Mouse (Mus musculus): ENCODE data around the gene Pabpc6. TPM values are rescaled to one million over a fixed set of nuclear protein-coding genes. Genes with fewer than 3 reads are reported as not detected.

Pabpc6 gene
- polyA plus RNA-seq, 1 experiment from 2014 or later: not detected

- no peak overlapping the region for H3K9ac ChIP-seq
- WGBS: 70% methylated on average over 3 of the region's 3 CpGs
- H3K9me3 ChIP-seq (replicated peaks): no peaks in the 10 kb centered on the region
- no peaks in the 10 kb centered on the region for H3K27me3 ChIP-seq (replicated peaks)
- no peak overlapping the region for H3K4me3 ChIP-seq
- no peak for ATAC-seq (ENCODE audit: insufficient number of reproducible peaks, low FRiP score)
- no peaks in the 10 kb centered on the region for H3K36me3 ChIP-seq
- H3K4me2 ChIP-seq: no peak overlapping the region
- H3K27ac ChIP-seq (ENCODE audit: poor library complexity, severe bottlenecking): no peak overlapping the region
- H3K4me1 ChIP-seq (replicated peaks): no peaks in the 10 kb centered on the region
Observed at GRCm38 (mm10) chr17:9654155-9654554, 15.4 kb downstream of the Pabpc6 start.

GRCm38 (mm10) chr17:9647644-9648043 lies 21.9 kb downstream of the Pabpc6 start:
- no peak overlapping the region for H3K27ac ChIP-seq (ENCODE audit: poor library complexity, severe bottlenecking)
- 70% methylated on average over 4 of the region's 4 CpGs for WGBS
- no peak overlapping the region for H3K4me2 ChIP-seq
- H3K4me1 ChIP-seq (replicated peaks): peaks cover 17% of the 10 kb centered on the region
- ATAC-seq (ENCODE audit: insufficient number of reproducible peaks, low FRiP score): no peak
- H3K9me3 ChIP-seq (replicated peaks): no peaks in the 10 kb centered on the region
- H3K4me3 ChIP-seq: no peak overlapping the region
- no peaks in the 10 kb centered on the region for H3K36me3 ChIP-seq
- H3K9ac ChIP-seq: no peak overlapping the region
- peaks cover 7% of the 10 kb centered on the region; the same call in 1 of the 2 replicates for H3K27me3 ChIP-seq (replicated peaks)

- no peaks in the 10 kb centered on the region for H3K9me3 ChIP-seq (replicated peaks)
- H3K4me3 ChIP-seq: no peak overlapping the region
- H3K9ac ChIP-seq: no peak overlapping the region
- no peak overlapping the region for H3K27ac ChIP-seq (ENCODE audit: poor library complexity, severe bottlenecking)
- H3K27me3 ChIP-seq (replicated peaks): peaks cover 16% of the 10 kb centered on the region; the same call in 1 of the 2 replicates
- no peaks in the 10 kb centered on the region for H3K36me3 ChIP-seq
- no peak for ATAC-seq (ENCODE audit: insufficient number of reproducible peaks, low FRiP score)
- peaks cover 17% of the 10 kb centered on the region for H3K4me1 ChIP-seq (replicated peaks)
- WGBS: 69% methylated on average over 7 of the region's 7 CpGs
- H3K4me2 ChIP-seq: no peak overlapping the region
Observed at GRCm38 (mm10) chr17:9643657-9644180, 25.8 kb downstream of the Pabpc6 start.

GRCm38 (mm10) chr17:9637011-9637410 lies 32.5 kb downstream of the Pabpc6 start:
- no peak for ATAC-seq (ENCODE audit: insufficient number of reproducible peaks, low FRiP score)
- Histone ChIP-seq H3K4me3 (no peak overlapping the region), H3K36me3 (no peaks in the 10 kb centered on the region), H3K27me3 (replicated peaks) (0 out of 2 replicates have a peak, but pooled peaks cover 9% of the 10 kb centered on the region), H3K9me3 (replicated peaks) (no peaks in the 10 kb centered on the region), H3K27ac (ENCODE audit: poor library complexity, severe bottlenecking) (no peak overlapping the region), H3K4me1 (replicated peaks) (no peaks in the 10 kb centered on the region), H3K9ac (no peak overlapping the region), H3K4me2 (no peak overlapping the region)
- whole genome bisulfite sequencing: 81% methylated on average over 4 of the region's 4 CpGs

GRCm38 (mm10) chr17:9632579-9633252 lies 36.8 kb downstream of the Pabpc6 start:
- H3K4me2 ChIP-seq: no peak overlapping the region
- no peaks in the 10 kb centered on the region for H3K27me3 ChIP-seq (replicated peaks)
- no peaks in the 10 kb centered on the region for H3K4me1 ChIP-seq (replicated peaks)
- no peak overlapping the region for H3K27ac ChIP-seq (ENCODE audit: poor library complexity, severe bottlenecking)
- no peaks in the 10 kb centered on the region for H3K9me3 ChIP-seq (replicated peaks)
- H3K4me3 ChIP-seq: no peak overlapping the region
- H3K36me3 ChIP-seq: no peaks in the 10 kb centered on the region
- WGBS: 71% methylated on average over 16 of the region's 16 CpGs
- no peak for ATAC-seq (ENCODE audit: insufficient number of reproducible peaks, low FRiP score)
- no peak overlapping the region for H3K9ac ChIP-seq

- Histone ChIP-seq H3K4me3 (no peak overlapping the region), H3K9me3 (replicated peaks) (no peaks in the 10 kb centered on the region), H3K4me2 (no peak overlapping the region), H3K27me3 (replicated peaks) (no peaks in the 10 kb centered on the region), H3K36me3 (no peaks in the 10 kb centered on the region), H3K27ac (ENCODE audit: poor library complexity, severe bottlenecking) (no peak overlapping the region), H3K9ac (no peak overlapping the region), H3K4me1 (replicated peaks) (no peaks in the 10 kb centered on the region)
- ATAC-seq (ENCODE audit: insufficient number of reproducible peaks, low FRiP score): no peak
- WGBS: 67% methylated on average over 5 of the region's 5 CpGs
Observed at GRCm38 (mm10) chr17:9632140-9632539, 37.4 kb downstream of the Pabpc6 start.

- Histone ChIP-seq H3K36me3 (no peaks in the 10 kb centered on the region), H3K27ac (ENCODE audit: poor library complexity, severe bottlenecking) (no peak overlapping the region), H3K9me3 (replicated peaks) (no peaks in the 10 kb centered on the region), H3K4me2 (no peak overlapping the region), H3K4me1 (replicated peaks) (no peaks in the 10 kb centered on the region), H3K9ac (no peak overlapping the region), H3K4me3 (no peak overlapping the region), H3K27me3 (replicated peaks) (no peaks in the 10 kb centered on the region)
- WGBS: 80% methylated on average over 1 of the region's 1 CpGs
- no peak for ATAC-seq (ENCODE audit: insufficient number of reproducible peaks, low FRiP score)
Observed at GRCm38 (mm10) chr17:9631081-9631480, 38.4 kb downstream of the Pabpc6 start.

GRCm38 (mm10) chr17:9627011-9627410 lies 42.5 kb downstream of the Pabpc6 start:
- H3K36me3 ChIP-seq: no peaks in the 10 kb centered on the region
- no peaks in the 10 kb centered on the region for H3K4me1 ChIP-seq (replicated peaks)
- no peaks in the 10 kb centered on the region for H3K27me3 ChIP-seq (replicated peaks)
- no peak overlapping the region for H3K27ac ChIP-seq (ENCODE audit: poor library complexity, severe bottlenecking)
- no peak for ATAC-seq (ENCODE audit: insufficient number of reproducible peaks, low FRiP score)
- no peak overlapping the region for H3K4me3 ChIP-seq
- H3K4me2 ChIP-seq: no peak overlapping the region
- H3K9me3 ChIP-seq (replicated peaks): no peaks in the 10 kb centered on the region
- no peak overlapping the region for H3K9ac ChIP-seq

Other genes starting within 250 kb of the Pabpc6 start
- gene Gm17728, start 247.7 kb downstream of the Pabpc6 start, polyA plus RNA-seq (2016; fragmentation: Nextera tagmentation; extraction: Ambion mirVana): not detected in 2 replicates

Measured in heart, embryonic 12.5 days (tissue).